Mouse (Mus musculus): ENCODE measurements around the gene Cfd.
A peak's percentile ranks its signal among the peaks of the same experiment; 100 is the strongest.

- TF ChIP-seq CTCF (IDR thresholded peaks at IDR 0.05; ENCODE audit: low read depth) (no peak), EP300 (IDR thresholded peaks at IDR 0.05; ENCODE audit: low read depth) (0 out of 2 replicates have a peak, but pooled peaks have one; percentile 45)
Observed at GRCm38 (mm10) chr10:79932736-79933135, 42.1 kb downstream of the Cfd start.

All from heart, postnatal 0 days (tissue).